Mouse (Mus musculus): ENCODE measurements at regions not wholly inside any gene's neighbourhood (a gene's known extent, or its start where the extent isn't known, plus 50 kb on each side); places are given as distances from the start of the nearest gene placed in this dataset.

- TF ChIP-seq CTCF (IDR thresholded peaks at IDR 0.05; ENCODE audit: low read depth, low read length) = no peak
- no peak for TF ChIP-seq GATA2 (IDR thresholded peaks at IDR 0.05; ENCODE audit: borderline replicate concordance, low read depth, low read length)
- TF ChIP-seq GATA1 (IDR thresholded peaks at IDR 0.05; ENCODE audit: borderline replicate concordance, low read length) = no peak
These were observed 51.1 kb upstream of the Dock1 start for GRCm38 (mm10) chr7:134619220-134619975.

Measured in G1E (cell line).